Mouse (Mus musculus) c-Kit-negative CD71-positive TER-119-positive erythroid progenitor cells, embryonic 14.5 days (primary cell): ENCODE measurements around the gene Mtf1.

Experiments
- DNase-seq: peaks from one replicate; pipeline ENCODE4 v3.0.0-alpha.2; 2013; ENCODE audit warnings: low read depth, low spot score

The Mtf1 gene

DNA sequence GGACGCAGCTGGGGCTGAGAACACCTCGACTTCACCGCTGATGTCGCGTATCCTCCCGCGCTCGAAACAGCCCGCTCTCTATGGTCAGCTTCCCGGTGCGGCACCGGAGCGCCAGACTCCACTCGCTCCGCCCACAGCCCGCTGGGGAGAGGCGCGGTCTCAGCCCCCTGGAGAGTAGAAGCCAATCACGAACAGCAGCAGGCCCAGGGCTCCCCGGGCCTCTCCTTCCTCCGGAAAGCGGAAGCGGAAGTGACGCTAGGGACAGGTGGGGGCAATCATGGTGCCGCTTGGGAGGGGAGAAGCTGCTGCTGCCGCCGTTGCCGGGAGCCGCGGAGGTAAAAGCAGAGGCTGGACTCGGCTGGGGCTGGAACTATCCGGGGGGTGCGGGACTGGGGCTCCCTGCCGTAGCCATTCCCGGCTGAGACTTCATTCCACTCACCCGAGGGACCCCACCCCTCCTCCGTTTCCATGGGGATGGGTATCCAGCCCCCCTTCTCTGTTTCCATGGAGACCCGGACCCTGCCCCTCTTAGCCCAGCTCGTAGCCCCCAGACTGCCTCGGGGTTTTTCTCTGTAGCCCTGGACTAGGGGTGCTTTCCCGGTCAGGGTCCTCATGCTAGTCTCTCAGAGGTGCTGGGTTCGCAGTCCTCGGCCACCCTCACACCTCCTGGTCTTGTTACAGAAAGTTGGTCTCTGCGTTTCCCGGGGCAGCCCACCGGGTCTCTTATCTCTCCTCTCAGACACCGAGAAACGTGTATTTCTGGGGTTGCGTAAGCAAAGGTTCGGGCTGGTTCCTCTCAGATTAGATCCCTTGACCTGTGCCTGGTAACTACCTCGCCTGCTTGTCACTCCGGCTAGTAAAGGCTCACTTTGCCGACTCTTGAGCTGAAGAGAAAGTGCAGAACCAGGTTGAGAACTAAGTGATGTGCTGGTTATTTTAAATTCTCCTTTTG, 681 bp downstream of the Mtf1 start:
- DNase-seq, result peak; percentile 95

DNA sequence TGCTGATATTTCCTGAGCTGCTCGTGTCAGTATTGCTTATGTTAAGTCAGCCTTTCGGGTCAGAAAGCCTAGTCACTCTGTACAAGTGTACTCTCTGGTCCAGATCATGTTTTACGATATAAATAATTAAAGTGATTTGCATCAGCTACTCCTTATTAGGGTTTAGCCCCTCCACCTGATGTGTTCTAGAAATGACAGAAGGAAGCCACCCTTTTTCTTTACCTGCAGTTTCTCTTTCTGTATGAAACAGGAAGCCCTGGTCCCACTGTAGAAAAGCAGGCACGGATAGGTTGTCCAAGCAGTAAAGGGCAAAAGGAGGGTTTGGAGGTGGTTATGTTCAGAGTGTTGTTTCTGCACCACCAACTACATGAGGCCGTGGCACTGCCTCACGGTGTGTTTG, 1.5 kb downstream of the Mtf1 start:
- DNase-seq, result no peak

DNA sequence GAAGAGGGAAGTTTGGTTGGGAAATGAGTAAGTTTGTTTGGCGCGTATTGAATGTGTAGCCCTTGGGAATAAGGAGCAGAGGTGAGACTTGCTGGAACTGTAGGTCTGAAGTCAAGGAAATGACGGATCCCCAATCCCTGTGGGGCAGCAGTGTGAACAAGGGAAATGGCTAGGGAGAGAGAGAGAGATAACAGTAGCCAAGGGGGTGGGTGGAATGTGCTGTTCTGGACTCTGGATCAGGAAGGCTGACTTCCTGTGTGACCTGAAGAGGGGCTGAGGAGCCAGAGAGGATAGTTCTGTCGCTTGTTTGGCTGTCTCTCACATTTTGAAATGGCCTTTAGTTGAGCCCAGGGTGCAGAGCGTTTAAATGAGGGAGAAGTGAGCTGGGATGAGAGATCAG, 6.6 kb downstream of the Mtf1 start:
- no peak for DNase-seq

GRCm38 (mm10) chr4:124809136-124809883, 7.4 kb downstream of the Mtf1 start:
- DNase-seq, result no peak

DNA sequence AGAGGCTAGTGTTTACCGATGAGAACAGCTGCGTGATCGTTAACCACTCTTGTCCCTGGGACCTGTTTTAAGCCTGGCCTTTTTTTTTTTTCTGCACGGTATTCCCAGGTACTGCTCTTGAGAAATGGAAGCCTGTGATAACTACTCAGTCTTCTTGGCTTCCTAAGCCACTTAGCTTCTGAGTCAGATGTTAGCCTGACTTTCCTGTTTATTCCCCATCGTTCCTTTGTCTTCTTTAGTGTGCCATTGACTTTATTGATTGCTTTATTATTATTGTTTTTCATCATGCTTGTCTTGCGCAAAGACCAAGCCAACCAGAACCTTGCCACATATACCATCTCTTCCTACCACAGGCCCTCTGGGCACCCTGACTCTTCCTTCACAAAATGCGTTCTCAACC, 8.2 kb downstream of the Mtf1 start:
- no peak for DNase-seq

DNA sequence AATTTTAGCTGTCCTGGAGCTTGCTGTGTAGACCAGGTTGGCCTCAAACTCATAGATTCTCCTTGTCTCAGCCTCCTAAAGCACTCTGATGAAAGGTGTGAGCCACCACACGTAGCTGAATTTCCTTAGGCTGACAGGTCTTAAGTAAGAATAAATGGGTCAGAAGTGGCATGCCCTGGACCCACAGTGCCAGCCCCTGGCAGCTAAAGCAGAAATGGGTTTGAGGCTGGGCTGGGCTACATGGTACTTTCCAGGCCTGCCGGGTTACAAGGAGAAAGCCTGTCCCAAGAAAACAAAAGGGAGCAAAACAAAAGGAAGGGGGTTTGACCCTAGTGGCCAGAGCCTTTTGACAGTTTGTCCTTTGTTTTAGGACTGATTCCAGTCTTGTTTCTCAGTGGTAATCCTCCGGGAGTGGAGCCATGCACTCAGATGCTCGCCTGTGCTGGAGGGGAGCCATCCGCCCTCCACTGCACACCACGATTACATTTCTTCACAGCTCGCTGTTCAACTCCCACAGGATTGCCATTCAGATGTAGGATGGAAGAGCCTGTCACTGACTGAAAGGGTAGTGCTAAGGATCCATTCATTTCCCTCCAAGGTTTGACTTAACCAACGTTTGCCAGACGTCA, 9.6 kb downstream of the Mtf1 start:
- DNase-seq, result no peak

- DNase-seq, result no peak
Measured at GRCm38 (mm10) chr4:124815901-124816300, 14.0 kb downstream of the Mtf1 start.

DNA sequence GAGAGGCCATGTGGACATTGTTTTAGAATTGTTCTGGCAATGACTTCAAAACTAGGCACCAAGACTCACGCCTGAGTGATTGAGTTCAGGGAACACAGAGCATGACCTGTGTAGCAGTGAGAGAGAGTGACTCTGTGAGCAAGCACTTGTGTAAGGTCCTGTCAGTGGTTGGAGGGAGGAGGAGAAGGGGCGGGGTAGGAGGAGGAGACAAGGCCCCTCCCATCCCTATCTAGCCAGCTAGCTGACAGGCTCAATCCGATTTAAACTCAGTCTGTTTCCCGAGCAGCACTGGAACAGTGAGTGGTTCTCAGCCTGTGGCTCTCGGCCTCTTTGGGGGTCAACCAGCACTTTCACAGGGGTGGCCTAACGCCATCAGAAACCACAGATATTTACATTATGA, 15.9 kb downstream of the Mtf1 start:
- peak; percentile 44 for DNase-seq

- no peak for DNase-seq
Measured at GRCm38 (mm10) chr4:124818832-124819231, 16.9 kb downstream of the Mtf1 start.

DNA sequence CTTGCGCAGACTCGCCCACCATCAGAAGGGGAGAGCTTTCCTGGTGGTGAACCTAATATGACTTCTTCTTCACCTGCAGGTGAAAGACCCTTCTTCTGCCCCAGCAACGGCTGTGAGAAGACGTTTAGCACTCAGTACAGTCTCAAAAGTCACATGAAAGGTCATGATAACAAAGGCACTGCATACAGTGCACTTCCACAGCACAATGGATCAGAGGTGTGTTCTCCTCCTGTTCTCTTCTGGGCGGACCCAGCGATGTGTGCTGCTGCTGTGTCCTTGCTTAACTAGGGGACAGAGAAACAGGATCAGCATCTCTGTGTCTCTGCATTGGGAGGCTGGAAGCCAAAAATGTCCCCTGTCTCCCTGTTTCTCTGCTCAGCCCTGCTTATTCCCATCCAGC, 23.1 kb downstream of the Mtf1 start:
- DNase-seq, result no peak

- no peak for DNase-seq
Measured at GRCm38 (mm10) chr4:124825371-124825965, 23.6 kb downstream of the Mtf1 start.

GRCm38 (mm10) chr4:124829671-124830070, 27.8 kb downstream of the Mtf1 start:
- no peak for DNase-seq

DNA sequence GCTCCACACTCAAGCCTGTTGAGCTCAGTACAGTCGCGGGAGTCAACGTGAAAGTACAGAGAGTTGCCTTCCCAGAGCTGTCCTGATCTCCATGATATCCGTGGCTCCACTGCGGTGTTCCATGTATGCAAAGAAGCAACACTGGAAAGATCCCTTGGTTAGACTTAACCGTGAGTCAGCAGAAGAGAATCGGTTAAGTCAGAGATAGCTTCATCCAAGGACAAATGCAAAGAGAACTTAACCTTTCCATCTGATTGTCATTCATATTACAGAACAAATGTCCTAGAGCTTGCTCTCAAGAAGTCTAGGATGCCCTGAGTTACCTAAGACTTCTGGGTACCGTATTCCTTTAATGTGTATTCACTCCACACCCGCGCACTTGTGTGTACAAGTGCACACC, 30.9 kb downstream of the Mtf1 start:
- no peak for DNase-seq

DNA sequence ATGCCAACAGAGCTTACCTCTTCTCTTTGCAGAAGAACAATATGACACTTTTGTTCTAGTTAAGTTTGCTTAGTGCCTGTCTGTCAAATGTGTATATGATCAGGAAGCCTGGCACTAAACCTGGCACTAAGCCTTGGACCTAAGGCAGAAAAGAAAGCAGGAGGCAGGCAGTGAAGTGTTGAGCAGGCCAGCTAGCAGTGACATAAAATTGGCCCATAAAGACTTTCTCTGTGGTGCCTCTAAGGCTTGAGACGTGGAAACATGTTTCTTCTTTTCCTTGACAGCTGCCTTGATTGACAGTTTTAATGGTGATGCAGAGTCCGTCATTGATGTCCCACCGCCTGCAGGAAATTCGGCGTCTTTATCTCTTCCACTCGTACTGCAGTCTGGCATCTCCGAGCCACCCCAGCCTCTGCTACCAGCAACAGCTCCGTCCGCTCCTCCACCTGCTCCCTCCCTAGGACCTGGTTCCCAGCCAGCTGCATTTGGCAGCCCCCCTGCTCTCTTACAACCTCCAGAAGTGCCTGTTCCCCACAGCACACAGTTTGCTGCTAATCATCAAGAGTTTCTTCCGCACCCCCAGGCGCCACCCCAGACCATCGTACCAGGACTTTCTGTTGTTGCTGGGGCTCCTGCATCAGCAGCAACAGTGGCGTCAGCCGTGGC, 36.3 kb downstream of the Mtf1 start:
- DNase-seq, result no peak

GRCm38 (mm10) chr4:124840998-124841397, 39.1 kb downstream of the Mtf1 start:
- no peak for DNase-seq

GRCm38 (mm10) chr4:124843493-124843892, 41.6 kb downstream of the Mtf1 start:
- DNase-seq, result no peak

DNA sequence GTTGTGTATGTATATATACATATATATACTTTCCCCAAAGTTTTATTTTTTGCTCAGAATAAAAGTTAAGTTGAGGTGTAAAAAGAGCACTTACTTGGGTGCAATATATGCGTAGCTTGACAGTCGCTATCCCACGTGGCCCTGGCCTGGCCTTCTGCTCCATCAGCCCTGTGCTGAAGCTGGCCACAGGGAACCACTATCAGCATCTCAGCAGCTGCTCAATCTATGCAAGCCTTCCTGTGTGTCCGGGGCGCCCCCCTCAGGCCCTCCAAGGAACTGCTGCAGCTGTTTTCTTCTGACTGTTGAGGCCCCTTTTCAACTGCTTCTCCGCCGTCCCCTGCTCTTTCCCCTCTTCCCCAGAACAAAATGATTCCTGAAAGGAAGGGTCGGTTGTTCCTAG, 45.7 kb downstream of the Mtf1 start:
- DNase-seq, result peak; percentile 64

GRCm38 (mm10) chr4:124849631-124850260, 47.8 kb downstream of the Mtf1 start:
- DNase-seq, result peak; percentile 19

DNA sequence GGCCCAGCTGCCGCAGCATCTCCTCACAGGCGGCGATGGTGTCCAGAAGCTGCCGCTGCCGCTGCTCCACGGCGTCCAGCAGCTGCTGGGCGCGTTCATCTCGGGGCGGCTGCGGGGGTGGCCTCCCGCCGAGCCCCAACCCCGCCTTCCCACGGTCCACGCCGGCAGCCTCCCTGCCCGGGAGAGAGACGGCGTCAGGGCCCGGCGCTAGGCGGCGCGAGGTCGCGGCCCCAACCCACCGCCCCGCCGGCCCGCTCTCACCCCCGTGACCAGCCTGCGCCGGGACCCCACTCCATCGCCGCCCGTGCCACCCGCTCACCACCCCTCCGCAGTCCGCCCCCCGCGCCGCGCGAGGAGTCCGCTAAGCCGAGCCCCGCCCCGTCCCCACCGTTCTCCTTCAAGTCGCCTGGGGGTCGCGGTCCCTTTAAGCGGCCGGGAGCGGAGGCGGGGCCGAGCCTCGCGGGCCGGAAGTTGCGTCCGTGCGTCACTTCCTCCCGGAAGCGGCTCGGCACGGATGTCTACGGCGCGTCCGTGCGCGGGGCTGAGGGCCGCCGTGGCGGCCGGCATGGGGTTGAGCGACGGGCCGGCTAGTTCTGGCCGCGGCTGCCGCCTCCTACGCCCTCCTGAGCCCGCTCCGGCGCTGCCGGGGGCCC, 48.5 kb downstream of the Mtf1 start, which contains the start of gene Yrdc:
TSS of gene Yrdc (plus strand) at position 419 of the 653 bp plus-strand sequence.
- peak; percentile 82 for DNase-seq

GRCm38 (mm10) chr4:124850933-124851658, 49.2 kb downstream of the Mtf1 start, which contains the start of gene 1110065P20Rik:
Gene 1110065P20Rik, minus strand, starts transcription at chr4:124851196.
- peak; percentile 31 for DNase-seq
